Mouse (Mus musculus) large intestine, adult 2 months (tissue): ENCODE data around the gene Olfr74. TPM values are rescaled to one million over a fixed set of nuclear protein-coding genes. Genes with fewer than 3 reads are reported as not detected.
"Not testable (repeated sequence)": the region's sequence is repeated elsewhere in the genome, so short reads cannot be mapped to it uniquely, and the experiment has no call there.

Experiments
- DNase-seq: peaks from one replicate; pipeline ENCODE4 v3.0.0-alpha.2; 2012; ENCODE audit warnings: low read depth, low spot score
- WGBS: fragments of 180-500 bp; shearing (Covaris S2); methylation state at CpG from one replicate; pipeline ENCODE4 v1.1.7; 2018; 5-methylcytosine and 5-hydroxymethylcytosine counted together
- polyA plus RNA-seq: library from polyadenylated mRNA; depleted of rRNA; stranded (reverse); fragments of >200 nt; gene quantifications from 2 replicates; pipeline ENCODE4 v1.2.3, GENCODE M21; 2012; rRNA removed

Gene Olfr74
- not detected in 2 replicates for polyA plus RNA-seq

DNA sequence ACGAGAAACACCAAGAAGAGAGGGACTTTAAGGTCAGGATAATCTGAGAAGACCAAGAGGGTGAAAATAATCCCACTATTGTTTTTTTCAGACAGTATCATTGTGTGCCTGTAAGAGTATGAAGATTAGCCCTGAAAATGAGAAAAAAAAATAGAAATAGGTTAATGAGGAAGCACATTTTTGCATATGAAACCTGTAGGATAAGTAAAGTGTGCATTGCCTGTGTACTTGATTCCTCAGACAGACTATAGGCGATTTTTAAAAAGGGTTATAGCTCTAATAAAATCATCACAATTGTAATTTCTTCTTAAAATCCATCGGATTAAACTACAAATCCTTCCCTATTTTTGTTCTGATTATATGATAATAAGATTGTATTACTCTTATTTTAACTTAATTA lies at the start of gene Olfr74:
Olfr74 (minus strand) TSS at position 101 of the 400 bp plus-strand sequence.
- whole genome bisulfite sequencing, result 69% methylated on average over 3 of the region's 3 CpGs
- no peak for DNase-seq

DNA sequence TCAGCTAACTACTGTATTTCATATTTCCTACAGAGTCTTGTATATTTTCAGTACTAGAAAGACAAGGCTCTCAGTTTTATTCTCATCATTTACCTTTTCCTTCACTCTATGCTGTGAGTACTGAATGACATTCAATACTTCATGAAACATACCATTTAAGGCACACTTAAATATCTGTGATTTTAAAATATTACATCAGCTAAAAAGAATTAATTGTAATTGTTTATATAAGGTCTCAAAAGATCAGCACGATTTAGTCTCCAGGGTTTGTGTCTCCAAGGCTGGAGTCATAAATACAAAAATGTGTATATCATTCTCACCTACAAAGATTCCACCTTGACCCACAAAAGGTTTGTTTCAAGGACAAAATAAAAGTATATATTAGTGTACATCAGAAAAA lies 48.0 kb upstream of the Olfr74 start, which contains the start of gene Olfr1161:
Olfr1161 (plus strand) TSS at position 301 of the 400 bp plus-strand sequence.
- DNase-seq, result not testable (repeated sequence)
- 67% methylated on average over 1 of the region's 1 CpGs for WGBS

DNA sequence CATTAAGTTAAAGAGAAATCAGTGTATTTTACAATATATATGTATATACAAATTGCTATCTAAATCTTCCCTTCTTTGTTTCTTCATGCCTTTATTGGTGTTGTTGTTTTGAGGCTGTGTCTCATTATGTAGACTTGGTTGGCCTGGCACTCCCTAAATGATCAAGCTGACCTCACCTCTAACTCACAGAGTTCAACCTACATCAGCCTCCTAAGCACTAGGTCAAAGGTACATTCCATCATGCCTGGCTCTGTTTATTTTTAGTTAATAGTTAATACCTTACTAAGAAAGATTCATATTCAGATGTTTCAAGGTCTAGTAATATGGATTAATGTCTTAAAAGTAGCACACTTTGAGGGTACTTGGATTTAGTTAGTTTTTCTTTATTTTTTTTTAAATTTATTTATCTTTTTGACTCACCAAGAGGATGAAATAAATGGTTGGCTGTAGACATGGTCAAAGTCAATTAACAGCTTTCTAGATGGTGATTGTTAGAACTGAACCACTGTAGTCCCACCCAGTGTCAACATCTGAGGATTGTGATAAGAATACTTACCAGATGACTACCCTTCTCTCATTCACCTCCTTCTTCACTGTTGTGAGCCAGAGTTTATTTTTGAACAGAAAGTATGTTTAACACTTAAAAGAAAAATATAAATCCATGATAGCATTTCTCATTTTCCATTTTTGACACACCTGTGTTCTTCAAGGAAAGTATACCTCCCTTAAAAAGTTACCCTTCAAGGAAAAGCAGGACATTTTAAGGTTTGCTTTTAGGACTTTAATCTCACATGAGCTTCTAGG lies 33.3 kb upstream of the Olfr74 start, which contains the start of gene Olfr1160:
Olfr1160 (minus strand) TSS at position 754 of the 804 bp plus-strand sequence.
- no peak for DNase-seq

DNA sequence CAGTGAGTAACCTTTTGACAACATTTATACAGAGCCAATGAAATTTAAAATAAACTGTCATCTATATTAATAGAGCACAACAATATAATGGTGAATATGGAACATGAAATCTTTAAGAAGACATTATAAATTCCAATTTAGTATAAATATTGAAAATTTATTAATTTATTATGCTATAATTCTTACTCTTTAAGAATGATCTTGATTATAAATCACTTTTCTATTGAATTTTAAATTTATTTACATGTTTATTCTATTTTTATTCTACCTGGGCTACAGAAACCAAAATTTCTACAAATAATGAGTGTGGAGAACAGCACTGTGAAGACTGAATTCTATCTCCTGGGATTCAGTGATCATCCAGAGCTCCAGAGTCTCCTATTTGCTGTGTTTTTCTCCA lies 15.3 kb upstream of the Olfr74 start, which contains the start of gene Olfr1158:
Olfr1158 (plus strand) TSS at position 301 of the 400 bp plus-strand sequence.
- DNase-seq, result no peak

DNA sequence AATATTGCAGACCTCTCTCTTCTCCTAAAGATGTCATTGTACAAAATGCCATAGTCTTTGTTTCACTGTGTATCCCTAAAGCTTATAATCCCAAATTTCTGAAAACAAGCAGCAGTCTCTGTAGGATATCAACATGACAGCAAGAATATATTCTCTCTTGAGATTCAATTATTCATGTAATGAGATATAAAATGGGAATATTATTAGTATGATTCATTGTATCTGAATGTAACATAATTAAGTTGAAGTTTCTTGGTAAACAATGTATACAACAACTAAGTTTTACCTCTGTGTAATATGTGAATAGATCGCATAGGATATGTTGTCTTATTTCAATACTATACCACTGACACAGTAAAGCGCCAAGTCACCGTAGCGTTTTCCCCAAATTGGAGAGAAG lies 6.3 kb downstream of the Olfr74 start, which contains the start of gene Olfr1157:
Olfr1157 (minus strand) TSS at position 101 of the 400 bp plus-strand sequence.
- no peak for DNase-seq
- 95% methylated on average over 4 of the region's 4 CpGs for WGBS

DNA sequence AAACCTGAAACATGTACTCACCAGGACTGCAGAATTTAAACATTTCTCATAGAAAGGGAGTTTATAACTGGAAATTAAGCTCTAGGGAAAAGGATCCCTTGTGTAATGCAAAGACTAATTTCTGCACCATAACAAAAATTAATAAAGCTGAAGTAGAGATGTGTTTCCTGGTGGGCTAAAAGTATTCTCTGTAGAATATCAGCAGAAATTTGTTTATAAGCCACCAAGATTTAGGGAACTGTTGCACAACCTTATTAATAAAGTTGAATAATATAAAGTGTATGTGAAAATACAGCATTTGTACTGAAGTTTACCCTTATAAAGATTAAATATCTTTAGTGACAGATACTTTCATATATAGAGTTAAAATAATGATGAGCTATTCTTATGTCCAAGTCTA lies 21.5 kb downstream of the Olfr74 start, which contains the start of gene Olfr1156:
Olfr1156 (minus strand) TSS at position 101 of the 400 bp plus-strand sequence.
- no peak for DNase-seq

DNA sequence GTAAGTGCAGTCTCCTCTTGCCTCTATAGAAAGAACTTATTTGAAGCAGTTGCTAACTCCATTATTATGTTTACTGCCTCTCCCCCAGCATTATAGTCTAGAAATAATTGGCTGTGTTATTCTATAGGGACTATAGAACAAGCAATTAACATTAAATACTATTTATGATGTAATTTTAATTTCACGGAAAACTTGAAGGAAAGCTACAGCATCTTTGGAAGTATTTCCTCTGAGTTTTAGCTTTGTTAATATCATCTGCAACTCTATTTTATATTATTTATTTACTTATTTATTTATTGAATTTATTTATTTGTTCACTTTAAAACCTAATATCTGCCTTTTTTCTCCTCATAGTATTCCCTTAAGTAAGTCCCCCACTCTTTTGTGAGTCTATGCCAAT lies 29.4 kb downstream of the Olfr74 start, which contains the start of gene Olfr1155:
Olfr1155 (minus strand) TSS at position 101 of the 400 bp plus-strand sequence.
- WGBS, result 92% methylated on average over 1 of the region's 1 CpGs
- no peak for DNase-seq

Other genes starting within 250 kb of the Olfr74 start
- gene Olfr1138, start 234.7 kb downstream of the Olfr74 start, polyA plus RNA-seq, result not detected in 2 replicates
- not detected in 2 replicates for gene Olfr1140, start 230.9 kb downstream of the Olfr74 start, polyA plus RNA-seq
- not detected in 2 replicates for gene Olfr1141, start 220.7 kb downstream of the Olfr74 start, polyA plus RNA-seq
- not detected in 2 replicates for gene Olfr152, start 195.2 kb downstream of the Olfr74 start, polyA plus RNA-seq
- not detected in 2 replicates for gene Olfr1143, start 174.1 kb downstream of the Olfr74 start, polyA plus RNA-seq
- gene Olfr1145, start 164.8 kb downstream of the Olfr74 start, polyA plus RNA-seq, result not detected in 2 replicates
- gene Olfr1148, start 144.1 kb downstream of the Olfr74 start, polyA plus RNA-seq, result not detected in 2 replicates
- not detected in 2 replicates for gene Olfr1150-ps1, start 130.7 kb downstream of the Olfr74 start, polyA plus RNA-seq
- gene Olfr1151, start 118.8 kb downstream of the Olfr74 start, polyA plus RNA-seq, result not detected in 2 replicates
- gene Olfr1152, start 108.2 kb downstream of the Olfr74 start, polyA plus RNA-seq, result not detected in 2 replicates
- not detected in 2 replicates for gene Olfr1153, start 79.7 kb downstream of the Olfr74 start, polyA plus RNA-seq
- not detected in 2 replicates for gene Olfr1154, start 69.5 kb downstream of the Olfr74 start, polyA plus RNA-seq
- not detected in 2 replicates for gene Olfr1155, start 29.5 kb downstream of the Olfr74 start, polyA plus RNA-seq
- not detected in 2 replicates for gene Olfr1156, start 21.6 kb downstream of the Olfr74 start, polyA plus RNA-seq
- not detected in 2 replicates for gene Olfr1157, start 6.4 kb downstream of the Olfr74 start, polyA plus RNA-seq
- not detected in 2 replicates for gene Olfr1158, start 15.4 kb upstream of the Olfr74 start, polyA plus RNA-seq
- not detected in 2 replicates for gene Olfr1160, start 33.6 kb upstream of the Olfr74 start, polyA plus RNA-seq
- gene Olfr1161, start 48.1 kb upstream of the Olfr74 start, polyA plus RNA-seq, result not detected in 2 replicates
- not detected in 2 replicates for gene Olfr73, start 63.0 kb upstream of the Olfr74 start, polyA plus RNA-seq
- gene Olfr1162, start 76.5 kb upstream of the Olfr74 start, polyA plus RNA-seq, result not detected in 2 replicates
- gene Olfr1163, start 97.2 kb upstream of the Olfr74 start, polyA plus RNA-seq, result not detected in 2 replicates
- gene Olfr1164, start 119.3 kb upstream of the Olfr74 start, polyA plus RNA-seq, result not detected in 2 replicates
- not detected in 2 replicates for gene Olfr1166, start 153.6 kb upstream of the Olfr74 start, polyA plus RNA-seq
- gene Olfr1167, start 180.5 kb upstream of the Olfr74 start, polyA plus RNA-seq, result not detected in 2 replicates
- not detected in 2 replicates for gene Olfr1168, start 207.2 kb upstream of the Olfr74 start, polyA plus RNA-seq